Mouse (Mus musculus) lung, postnatal 0 days (tissue): ENCODE results near the gene Notch3.

Source experiments
- CTCF ChIP-seq: IDR thresholded peaks from 2 replicates; pipeline ENCODE4 v1.5.1; 2016; ENCODE audit warnings: antibody characterized with exemption, mild to moderate bottlenecking
- EP300 ChIP-seq: IDR thresholded peaks from 2 replicates; pipeline ENCODE4 v1.6.1; 2016; ENCODE audit warnings: antibody characterized with exemption, mild to moderate bottlenecking, control low read depth

DNA sequence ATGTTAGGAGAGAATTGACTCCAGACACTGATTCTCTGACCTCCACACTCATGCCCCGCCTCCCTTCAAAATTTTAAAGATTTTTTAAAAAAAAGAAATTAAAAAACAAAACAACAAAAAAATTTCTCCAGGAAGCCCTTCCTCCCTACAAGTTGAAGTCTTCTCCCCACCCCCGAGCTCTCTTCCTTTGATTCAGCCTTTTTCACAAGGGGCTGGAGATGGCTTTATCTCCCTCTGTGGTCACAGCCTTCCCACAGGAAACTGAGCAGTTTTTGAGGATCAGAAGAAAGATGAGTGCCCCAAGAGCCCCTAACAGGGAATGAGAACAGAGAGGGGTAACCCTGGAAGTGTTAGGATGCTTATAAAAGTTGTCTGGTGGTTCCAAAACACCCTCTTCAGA lies 5.8 kb upstream of the Notch3 start:
- TF ChIP-seq EP300 (no peak), CTCF (no peak)
